Mouse (Mus musculus) gastrocnemius, postnatal 10 days (tissue): ENCODE results near the gene Mmp19. TPM values are rescaled to one million over a fixed set of nuclear protein-coding genes. Genes with fewer than 3 reads are reported as not detected.

ENCODE experiments used
- DNase-seq: peaks from one replicate; pipeline ENCODE4 v3.0.0; 2021; ENCODE audit warnings: mixed read lengths
- long read RNA-seq, 2 experiments: library from polyadenylated mRNA; stranded (forward); transcript quantifications; one replicate each; pipeline ENCODE4 v2.0.0; 2021
- total RNA-seq, 2 experiments: library from RNA; stranded (reverse); gene quantifications; 2 replicates each; pipeline ENCODE4 v1.2.3; 2021

Gene Mmp19
- 1 to 10 TPM; 2.8 to 3.8 TPM for total RNA-seq
- long read RNA-seq, experiment 1, partial matches to known transcripts: 0 of 3 reads
- long read RNA-seq, experiment 1, other reads (novel, unspliced or antisense): 1 of 3 reads
- long read RNA-seq, experiment 2: 0 reads

DNA sequence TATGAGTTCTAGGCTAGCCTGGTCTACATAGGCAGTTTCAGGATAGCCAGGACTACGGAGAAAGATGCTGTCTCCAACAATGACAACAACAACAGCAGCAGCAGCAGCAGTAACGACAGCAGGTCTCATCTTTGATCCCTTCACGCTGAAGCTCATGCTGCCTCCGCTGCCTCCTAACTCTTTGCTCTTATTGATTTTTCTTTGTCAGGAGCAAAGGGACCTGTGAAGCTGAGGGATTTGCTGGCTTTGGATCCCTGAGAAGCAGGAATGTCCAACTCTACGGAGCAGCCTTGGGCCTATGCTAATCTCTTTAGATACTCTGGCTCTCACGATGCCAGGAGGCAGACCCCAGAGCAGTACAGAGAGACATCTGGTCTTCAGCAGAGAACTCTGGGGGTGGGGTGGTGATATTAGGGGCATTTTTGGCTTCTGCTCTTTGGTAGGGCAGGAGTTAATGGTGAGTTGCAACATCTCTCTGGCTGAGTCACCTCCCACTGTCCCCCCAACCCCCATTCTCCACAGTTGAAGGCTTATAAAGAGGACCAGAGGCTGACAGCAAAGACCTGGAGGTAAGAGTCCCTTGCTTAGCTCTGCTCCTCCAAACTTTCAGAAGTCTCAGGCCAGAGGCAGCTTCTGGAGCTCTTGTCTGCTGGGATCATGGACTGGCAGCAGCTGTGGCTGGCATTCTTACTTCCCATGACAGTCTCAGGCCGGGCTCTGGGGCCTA, at the start of gene Mmp19:
Gene Mmp19, plus strand, starts transcription at position 513 of the 727 bp plus-strand sequence.
- DNase-seq: no peak

DNA sequence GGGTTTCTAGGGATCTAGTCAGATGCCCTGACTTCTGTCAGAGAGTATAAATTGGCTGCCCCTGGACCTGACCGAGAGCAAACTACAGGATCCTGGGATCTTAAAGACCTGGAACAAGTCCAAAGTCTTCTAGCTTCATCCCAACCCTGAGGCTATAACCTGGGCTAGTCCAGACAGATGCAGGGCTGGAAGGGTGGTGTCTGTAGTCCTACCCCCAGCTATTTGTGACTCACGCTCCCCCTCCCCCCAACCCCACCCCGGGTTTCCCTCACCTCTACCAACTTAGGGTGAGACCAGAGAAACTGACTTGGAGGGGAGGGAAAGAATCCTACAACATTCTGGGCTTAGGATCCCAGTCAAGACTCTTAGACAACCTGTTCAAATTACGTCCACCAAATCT, 48.1 kb upstream of the Mmp19 start:
- no peak for DNase-seq

GRCm38 (mm10) chr10:128743235-128743634, 47.5 kb upstream of the Mmp19 start:
- DNase-seq: no peak

DNA sequence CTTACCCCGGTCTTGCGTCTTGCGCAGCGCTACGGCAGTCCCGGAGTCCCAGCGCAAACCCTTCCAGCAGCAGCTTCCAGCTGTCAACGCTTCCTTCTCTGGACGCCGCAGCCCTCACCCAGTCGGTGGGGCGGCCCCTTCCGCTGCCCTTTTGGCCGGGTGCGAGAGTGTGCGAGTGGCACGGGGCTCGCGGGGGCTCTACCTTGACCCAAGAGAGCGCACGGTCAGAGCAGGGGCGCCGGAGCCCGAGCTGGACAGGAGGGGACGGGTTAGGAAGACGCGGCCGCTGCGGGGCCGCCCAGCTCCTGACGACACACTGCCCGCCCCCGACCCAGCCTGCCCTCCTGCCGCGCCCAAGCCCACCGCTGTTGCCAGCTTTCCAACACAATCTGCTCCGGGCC, 46.9 kb upstream of the Mmp19 start:
- peak; percentile 65 for DNase-seq

DNA sequence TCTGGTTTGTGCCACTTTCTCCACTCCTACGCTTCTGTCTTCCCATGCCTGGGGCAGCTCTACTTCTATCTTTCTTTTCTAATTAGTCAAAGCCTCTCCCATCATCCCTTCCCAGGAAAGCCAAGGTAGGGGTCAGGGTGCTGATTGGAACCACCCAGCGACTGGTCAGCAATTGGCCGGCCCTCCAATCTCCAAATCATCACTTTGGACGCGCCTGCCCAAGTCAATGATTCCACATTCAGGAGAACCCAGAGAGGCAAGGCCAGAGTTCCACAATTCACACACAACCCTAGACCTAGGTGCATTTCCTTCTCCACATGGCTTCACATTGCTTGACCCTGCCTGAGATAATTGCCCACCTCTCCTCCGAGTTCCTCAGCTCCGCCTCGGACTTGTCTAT, 46.5 kb upstream of the Mmp19 start:
- no peak for DNase-seq

GRCm38 (mm10) chr10:128744680-128745601, 45.8 kb upstream of the Mmp19 start, which contains the start of gene Dgka:
Dgka (minus strand) TSS chr10:128744855.
- DNase-seq: no peak

- no peak for DNase-seq
Measured at GRCm38 (mm10) chr10:128745946-128746613, 44.6 kb upstream of the Mmp19 start.

DNA sequence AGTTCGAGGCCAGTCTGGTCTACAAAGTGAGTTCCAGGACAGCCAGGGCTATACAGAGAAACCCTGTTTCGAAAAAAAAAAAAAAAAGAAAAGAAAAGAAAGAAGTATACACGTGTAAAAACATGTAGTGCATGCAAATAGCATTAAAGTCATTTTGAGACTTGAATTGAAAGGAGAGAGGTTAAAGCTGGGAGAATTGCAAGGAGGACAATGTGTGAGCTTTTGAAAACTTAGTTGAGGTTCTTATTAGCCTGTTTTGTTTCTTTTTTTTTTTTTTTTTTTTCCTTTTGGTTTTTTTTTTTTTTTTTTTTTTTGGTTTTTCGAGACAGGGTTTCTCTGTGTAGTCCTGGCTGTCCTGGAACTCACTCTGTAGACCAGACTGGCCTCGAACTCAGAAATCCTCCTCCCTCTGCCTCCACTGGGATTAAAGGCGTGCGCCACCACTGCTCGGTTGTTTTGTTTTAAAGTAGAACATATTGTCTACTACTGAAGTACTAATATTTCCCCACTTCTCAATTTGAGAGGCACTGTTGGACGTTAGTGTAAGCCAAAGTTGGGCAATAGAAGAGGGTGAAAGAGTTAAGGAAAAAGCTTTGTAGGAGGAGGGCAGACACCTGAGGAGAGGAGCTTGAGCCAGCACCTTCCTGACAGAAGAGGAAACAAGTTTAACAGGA, 43.6 kb upstream of the Mmp19 start:
- DNase-seq: no peak

- peak; percentile 55 for DNase-seq
Measured at GRCm38 (mm10) chr10:128747646-128748251, 43.0 kb upstream of the Mmp19 start, which contains the start of gene Pym1. Pym1 (plus strand) TSS chr10:128747889.

- peak; percentile 73 for DNase-seq
Measured at GRCm38 (mm10) chr10:128748252-128748864, 42.4 kb upstream of the Mmp19 start.

DNA sequence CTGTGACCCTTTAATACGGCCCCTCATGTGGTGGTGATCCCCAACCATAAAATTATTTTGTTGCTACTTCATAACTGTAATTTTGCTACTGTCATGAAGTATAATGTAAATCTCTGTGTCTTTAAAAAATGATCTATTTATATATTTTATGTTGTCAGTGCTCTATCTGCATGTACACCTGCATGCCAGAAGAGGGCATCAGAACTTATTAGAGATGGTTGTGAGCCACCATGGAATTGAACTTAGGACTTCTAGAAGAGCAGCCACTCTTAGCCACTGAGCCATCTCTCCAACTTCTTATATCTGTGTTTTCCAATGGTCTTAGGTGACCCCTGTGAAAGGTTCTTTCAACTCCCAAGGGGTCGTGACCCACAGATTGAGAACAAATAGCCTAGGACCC, 17.8 kb upstream of the Mmp19 start:
- no peak for DNase-seq

DNA sequence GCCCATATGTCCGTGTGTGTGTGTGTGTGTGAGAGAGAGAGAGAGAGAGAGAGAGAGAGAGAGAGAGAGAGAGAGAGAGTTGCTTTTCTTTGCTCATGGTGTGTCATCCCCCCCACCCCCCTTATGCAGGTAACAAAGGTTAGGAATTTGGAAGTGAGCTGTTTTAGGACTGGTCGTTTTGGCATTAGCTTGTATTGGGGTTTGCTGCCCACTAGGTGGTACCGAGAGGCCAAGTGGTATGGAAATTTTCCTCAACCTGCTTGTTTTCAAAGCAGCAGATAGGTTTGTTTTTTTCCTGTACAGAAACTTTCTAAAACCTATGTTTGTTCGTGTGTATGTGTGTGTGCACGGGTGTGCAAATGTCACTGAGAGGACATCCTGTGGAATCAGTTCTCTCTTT, 17.0 kb upstream of the Mmp19 start:
- DNase-seq: no peak

DNA sequence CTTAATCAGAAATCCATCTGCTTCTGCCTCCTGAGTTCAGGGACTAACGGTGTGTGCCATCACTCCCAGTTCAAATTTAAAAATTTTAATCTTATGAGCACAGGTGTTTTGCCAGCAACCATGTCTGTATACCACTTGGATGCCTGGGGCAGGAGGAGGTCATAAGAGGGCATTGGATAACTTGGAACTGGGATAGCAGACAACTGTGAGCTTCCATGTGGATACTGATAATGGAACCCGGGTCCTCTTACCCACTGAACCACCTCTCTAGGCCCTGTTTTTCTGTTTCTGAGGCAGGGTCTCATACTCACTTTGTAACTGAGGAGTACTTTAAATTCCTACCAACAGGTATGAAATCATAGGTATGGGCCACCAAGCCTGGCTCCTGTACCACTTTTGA, 12.3 kb upstream of the Mmp19 start:
- DNase-seq: no peak

GRCm38 (mm10) chr10:128779011-128779795, 11.5 kb upstream of the Mmp19 start:
- peak; percentile 66 for DNase-seq

- no peak for DNase-seq
Measured at GRCm38 (mm10) chr10:128780200-128780599, 10.5 kb upstream of the Mmp19 start.

DNA sequence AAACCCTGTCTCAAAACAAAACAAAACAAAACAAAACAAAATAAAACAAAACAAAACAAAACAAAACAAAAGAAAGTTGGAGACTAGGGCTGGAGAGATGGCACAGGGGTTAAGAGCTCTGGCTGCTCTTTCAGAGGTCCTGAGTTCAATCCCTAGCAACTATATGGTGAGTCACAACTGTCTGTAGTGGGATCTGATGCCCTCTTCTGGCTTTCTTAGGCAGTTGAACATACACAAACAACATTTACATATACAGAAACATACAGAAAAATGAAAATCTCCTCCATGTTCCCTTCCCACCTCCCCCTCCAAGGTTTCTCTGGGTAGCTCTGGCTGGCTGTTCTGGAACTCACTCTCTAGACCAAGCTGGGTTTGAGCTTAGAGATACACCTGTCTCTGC, 1.3 kb downstream of the Mmp19 start:
- no peak for DNase-seq

GRCm38 (mm10) chr10:128793258-128793657, 2.5 kb downstream of the Mmp19 start:
- DNase-seq: no peak

DNA sequence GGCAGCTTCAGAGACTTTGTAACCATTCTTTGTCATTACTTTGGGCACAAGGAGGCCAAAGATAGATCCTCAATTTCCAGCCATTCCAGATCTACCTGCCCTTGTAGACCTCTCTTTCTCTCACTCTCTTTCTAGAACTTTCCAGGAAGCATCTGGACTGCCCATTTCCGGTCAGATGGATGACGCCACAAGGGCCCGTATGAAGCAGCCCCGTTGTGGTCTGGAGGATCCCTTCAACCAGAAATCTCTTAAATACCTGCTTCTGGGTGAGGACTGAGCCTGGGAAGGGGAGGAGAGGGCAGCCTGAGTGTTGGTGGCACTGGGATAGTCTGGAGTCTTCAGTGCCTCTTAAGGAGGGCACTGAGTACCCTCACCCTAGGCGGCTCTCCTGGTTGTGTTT, 3.7 kb downstream of the Mmp19 start:
- DNase-seq: no peak

DNA sequence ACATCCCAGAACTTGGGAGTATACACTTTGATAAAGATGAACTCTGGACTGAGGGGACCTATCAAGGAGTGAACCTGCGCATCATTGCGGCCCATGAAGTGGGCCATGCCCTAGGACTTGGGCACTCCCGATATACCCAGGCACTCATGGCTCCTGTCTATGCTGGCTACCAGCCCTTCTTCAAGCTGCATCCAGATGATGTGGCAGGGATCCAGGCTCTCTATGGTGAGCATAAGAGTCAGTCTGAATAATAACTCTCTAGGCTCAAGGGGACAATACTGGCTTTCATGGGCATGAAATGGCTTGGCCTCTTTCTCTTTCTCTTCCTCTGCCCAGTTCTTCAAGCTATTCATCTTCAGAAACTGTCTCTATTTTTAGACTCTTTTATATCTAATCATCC, 4.9 kb downstream of the Mmp19 start:
- no peak for DNase-seq

- DNase-seq: no peak
Measured at GRCm38 (mm10) chr10:128798676-128799075, 8.0 kb downstream of the Mmp19 start.
